Mouse (Mus musculus): ENCODE measurements at regions not wholly inside any gene's neighbourhood (a gene's known extent, or its start where the extent isn't known, plus 50 kb on each side); places are given as distances from the start of the nearest gene placed in this dataset.

DNA sequence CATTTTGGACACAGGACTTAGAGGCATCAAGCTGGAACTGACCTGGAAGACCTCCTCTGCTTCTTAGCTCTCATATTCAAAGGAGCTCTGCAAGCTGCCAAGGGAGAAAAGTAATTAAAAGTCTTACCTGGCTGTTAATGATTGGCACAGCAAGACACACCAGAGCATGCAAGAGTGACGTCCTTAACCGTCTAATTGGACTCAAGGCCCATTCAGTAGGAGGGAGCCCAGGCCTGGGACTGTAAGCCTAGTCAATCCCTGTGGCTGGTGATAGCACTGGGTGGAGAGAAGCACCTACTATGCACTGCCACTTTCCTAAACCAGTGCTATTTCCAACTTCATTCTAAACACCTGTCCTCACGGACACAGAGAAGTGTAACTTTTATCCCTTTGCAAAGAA lies 225.5 kb downstream of the Skap2 start:
- H3K4me2 ChIP-seq (ENCODE audit: insufficient read depth, low read depth, poor library complexity, severe bottlenecking) = no peak overlapping the region
- no peak for DNase-seq (ENCODE audit: extremely low read depth)
- in situ Hi-C loops (cut with MboI; ENCODE audit: low pct_ligation_motif_present, low pct_unique_long_range_greater_than_20kb, low sequenced_read_pairs) = no loop called here
- no peak overlapping the region for H3K4me3 ChIP-seq (replicated peaks in 1 of 3; ENCODE audit: low read depth in 2 of 3, low read length in 2 of 3, poor library complexity in 1 of 3)
- dilution Hi-C loops (cut with MboI; ENCODE audit: extremely low pct_ligation_motif_present, extremely low pct_unique_long_range_greater_than_20kb, low sequenced_read_pairs) = no loop called here
- TF ChIP-seq GABPA (IDR thresholded peaks at IDR 0.05; ENCODE audit: insufficient replicate concordance, low read depth, low read length) (no peak), TCF12 (IDR thresholded peaks at IDR 0.05; ENCODE audit: low read depth, low read length) (no peak), RCOR1 (conservative IDR thresholded peaks at IDR 0.05; ENCODE audit: low read depth, low read length) (no peak), ZMIZ1 (IDR thresholded peaks at IDR 0.05; ENCODE audit: low read depth, low read length) (no peak), MAX (IDR thresholded peaks at IDR 0.05; ENCODE audit: low read length) (no peak), IRF4 (IDR thresholded peaks at IDR 0.05; ENCODE audit: low read depth, low read length) (no peak)
- H3K36me3 ChIP-seq (replicated peaks in 1 of 2; ENCODE audit: control insufficient read depth in 1 of 2, insufficient read depth in 1 of 2, low read length in 1 of 2) = no peaks in the 10 kb centered on the region
- H3K79me2 ChIP-seq (replicated peaks; ENCODE audit: control insufficient read depth, extremely low read depth, insufficient read depth, poor library complexity, severe bottlenecking) = no peaks in the 10 kb centered on the region
- no peaks in the 10 kb centered on the region for H3K9me3 ChIP-seq (replicated peaks; ENCODE audit: low read length)
- H3K4me1 ChIP-seq (ENCODE audit: control insufficient read depth in 1 of 2, insufficient read depth in 2 of 2) = no peaks in the 10 kb centered on the region
- H3K27ac ChIP-seq (ENCODE audit: insufficient read depth, low read depth) = no peak overlapping the region
- no peaks in the 10 kb centered on the region for H3K27me3 ChIP-seq (replicated peaks)
- H3K9ac ChIP-seq (ENCODE audit: insufficient read depth, low read depth) = no peak overlapping the region

DNA sequence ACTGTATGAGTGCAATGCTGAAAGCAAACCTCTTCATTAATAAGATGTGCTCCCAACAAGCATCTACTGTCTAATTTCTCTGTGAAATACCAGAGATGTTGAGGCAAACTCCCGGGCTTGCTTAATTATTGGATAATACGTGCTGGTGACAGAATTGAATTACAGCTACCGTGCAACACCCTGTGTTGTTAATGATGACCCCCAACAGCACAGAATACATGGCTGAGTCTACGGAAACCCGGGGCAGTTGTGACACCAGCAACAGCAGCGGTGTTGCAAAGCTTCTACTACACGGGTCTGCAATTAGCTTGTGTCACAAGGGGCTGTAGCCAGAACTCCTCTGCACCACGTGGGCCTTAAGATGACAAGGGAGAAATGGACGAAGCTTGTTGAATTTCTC lies 224.2 kb downstream of the Skap2 start:
- dilution Hi-C loops (cut with MboI; ENCODE audit: extremely low pct_ligation_motif_present, extremely low pct_unique_long_range_greater_than_20kb, low sequenced_read_pairs) = no loop called here
- no peak for TF ChIP-seq ZNF384 (IDR thresholded peaks at IDR 0.05; ENCODE audit: low read depth, low read length)
- no peak for TF ChIP-seq HCFC1 (IDR thresholded peaks at IDR 0.05; ENCODE audit: low read depth, low read length)
- TF ChIP-seq USF1 (IDR thresholded peaks at IDR 0.05; ENCODE audit: low read depth, low read length) = no peak
- no peak for TF ChIP-seq MAZ (IDR thresholded peaks at IDR 0.05; ENCODE audit: low read depth, low read length)
- no peak for TF ChIP-seq NELFE (IDR thresholded peaks at IDR 0.05; ENCODE audit: low read depth, low read length)
- TF ChIP-seq CHD1 (IDR thresholded peaks at IDR 0.05; ENCODE audit: low read depth, low read length) = no peak
- TF ChIP-seq MAX (IDR thresholded peaks at IDR 0.05; ENCODE audit: low read length) = no peak
- TF ChIP-seq POLR2A (IDR thresholded peaks at IDR 0.05; ENCODE audit: low read depth, low read length) = no peak
- TF ChIP-seq RCOR1 (conservative IDR thresholded peaks at IDR 0.05; ENCODE audit: low read depth, low read length) = no peak
- TF ChIP-seq TCF12 (IDR thresholded peaks at IDR 0.05; ENCODE audit: low read depth, low read length) = no peak
- TF ChIP-seq UBTF (IDR thresholded peaks at IDR 0.05; ENCODE audit: low read depth, low read length) = no peak
- TF ChIP-seq EP300 (IDR thresholded peaks at IDR 0.05; ENCODE audit: low read length) = no peak
- no peak for TF ChIP-seq SMC3 (IDR thresholded peaks at IDR 0.05; ENCODE audit: low read depth, low read length)
- no peak for TF ChIP-seq NRF1 (IDR thresholded peaks at IDR 0.05; ENCODE audit: low read depth, low read length)
- no peak for TF ChIP-seq CHD2 (IDR thresholded peaks at IDR 0.05; ENCODE audit: low read length)
- TF ChIP-seq BHLHE40 (IDR thresholded peaks at IDR 0.05; ENCODE audit: low read depth, low read length) = no peak
- TF ChIP-seq IRF4 (IDR thresholded peaks at IDR 0.05; ENCODE audit: low read depth, low read length) = no peak
- no peak for TF ChIP-seq JUN (IDR thresholded peaks at IDR 0.05; ENCODE audit: insufficient read depth, low read depth, low read length)
- no peak for TF ChIP-seq ZMIZ1 (IDR thresholded peaks at IDR 0.05; ENCODE audit: low read depth, low read length)
- no peak for TF ChIP-seq CTCF (conservative IDR thresholded peaks at IDR 0.05 in 1 of 2, IDR thresholded peaks at IDR 0.05 in 1 of 2; ENCODE audit: low read depth in 2 of 2, low read length in 2 of 2)
- H3K9ac ChIP-seq (ENCODE audit: insufficient read depth, low read depth) = no peak overlapping the region
- no peaks in the 10 kb centered on the region for H3K4me1 ChIP-seq (ENCODE audit: control insufficient read depth in 1 of 2, insufficient read depth in 2 of 2)
- no peak overlapping the region for H3K4me3 ChIP-seq (replicated peaks in 1 of 3; ENCODE audit: low read depth in 2 of 3, low read length in 2 of 3, poor library complexity in 1 of 3)
- no peak overlapping the region for H3K27ac ChIP-seq (ENCODE audit: insufficient read depth, low read depth)
- H3K4me2 ChIP-seq (ENCODE audit: insufficient read depth, low read depth, poor library complexity, severe bottlenecking) = no peak overlapping the region
- no peaks in the 10 kb centered on the region for H3K79me2 ChIP-seq (replicated peaks; ENCODE audit: control insufficient read depth, extremely low read depth, insufficient read depth, poor library complexity, severe bottlenecking)
- no peak for DNase-seq (ENCODE audit: extremely low read depth)
- H3K36me3 ChIP-seq (replicated peaks in 1 of 2; ENCODE audit: control insufficient read depth in 1 of 2, insufficient read depth in 1 of 2, low read length in 1 of 2) = no peaks in the 10 kb centered on the region
- H3K27me3 ChIP-seq (replicated peaks) = no peaks in the 10 kb centered on the region
- H3K9me3 ChIP-seq (replicated peaks; ENCODE audit: low read length) = no peaks in the 10 kb centered on the region
- in situ Hi-C loops (cut with MboI; ENCODE audit: low pct_ligation_motif_present, low pct_unique_long_range_greater_than_20kb, low sequenced_read_pairs) = no loop called here
